Mouse (Mus musculus) kidney, postnatal 36 days (tissue): ENCODE measurements around the gene Usp20.
A peak's percentile ranks its signal among the peaks of the same experiment; 100 is the strongest.

Source experiments
- DNase-seq, 2 experiments: peaks; one replicate each; pipeline ENCODE4 v3.0.0; 2021 to 2022; ENCODE audit warnings: mixed read lengths in 2 of 2

The Usp20 gene

DNA sequence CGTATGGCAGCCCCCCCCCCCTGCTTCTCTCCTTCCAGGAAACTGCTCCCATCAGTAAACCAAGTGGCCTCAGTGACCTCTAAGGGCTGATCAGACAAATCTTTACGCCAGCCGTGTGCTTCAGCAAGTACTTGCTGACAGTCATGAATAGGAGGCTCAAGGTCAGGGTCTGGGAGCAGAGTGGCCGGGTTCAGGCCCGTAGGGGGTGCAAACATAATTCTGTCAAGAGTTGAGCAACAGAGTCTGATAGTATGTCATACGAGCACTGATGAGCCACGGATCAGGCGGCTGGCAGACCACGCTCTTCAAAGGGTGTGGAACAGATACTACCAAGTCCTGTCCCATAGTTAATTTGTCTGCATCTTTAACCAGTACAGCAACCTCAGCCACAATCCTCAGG, 8.1 kb downstream of the Usp20 start:
- DNase-seq: no peak

DNA sequence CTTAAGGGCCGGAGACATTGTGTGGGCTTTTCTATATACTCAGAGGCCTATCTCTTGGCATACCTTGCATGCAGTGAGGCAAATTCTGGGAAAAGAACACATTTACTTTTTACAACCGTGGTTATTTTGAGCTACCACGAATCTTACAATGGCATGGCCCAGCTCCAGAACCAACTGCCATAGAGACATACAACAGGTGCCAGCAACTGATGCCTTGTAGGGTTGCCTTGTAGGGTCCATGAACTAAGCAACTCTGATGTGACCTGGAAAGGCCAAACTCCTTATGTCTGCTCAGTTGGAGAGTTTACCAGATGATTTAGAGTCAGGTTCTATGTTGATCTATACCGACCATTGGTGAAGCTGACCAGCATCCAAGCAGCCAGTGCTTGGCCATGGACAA, 12.8 kb downstream of the Usp20 start:
- DNase-seq: no peak

DNA sequence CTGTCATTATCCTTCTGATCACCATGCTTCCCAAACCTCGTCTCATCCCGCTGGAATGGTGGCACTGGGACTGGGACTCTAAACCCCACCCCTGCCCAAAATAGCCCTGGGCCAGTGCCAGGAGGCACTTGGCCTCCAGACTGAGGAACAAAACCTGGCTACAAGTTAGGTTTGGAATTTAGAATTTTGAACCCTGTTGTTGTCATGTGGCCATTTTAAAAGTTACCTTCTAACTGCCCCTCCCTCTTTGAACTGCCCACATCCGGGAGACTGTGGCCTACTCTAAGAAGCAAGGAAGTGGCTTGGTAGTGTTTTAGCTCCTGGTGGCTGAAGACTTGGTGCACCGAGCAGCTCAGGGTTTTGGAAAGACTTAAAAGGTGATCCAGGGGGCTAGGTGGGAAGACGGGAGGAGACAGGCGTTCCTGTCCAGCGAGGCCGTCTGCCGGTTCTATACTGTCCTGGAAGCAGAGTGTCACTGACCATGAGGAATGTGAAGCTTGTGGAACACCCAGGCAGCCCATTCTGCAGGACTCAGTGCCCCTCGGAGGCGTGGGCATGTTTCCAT, 13.4 kb downstream of the Usp20 start:
- DNase-seq: peak; percentile 68 to 80

DNA sequence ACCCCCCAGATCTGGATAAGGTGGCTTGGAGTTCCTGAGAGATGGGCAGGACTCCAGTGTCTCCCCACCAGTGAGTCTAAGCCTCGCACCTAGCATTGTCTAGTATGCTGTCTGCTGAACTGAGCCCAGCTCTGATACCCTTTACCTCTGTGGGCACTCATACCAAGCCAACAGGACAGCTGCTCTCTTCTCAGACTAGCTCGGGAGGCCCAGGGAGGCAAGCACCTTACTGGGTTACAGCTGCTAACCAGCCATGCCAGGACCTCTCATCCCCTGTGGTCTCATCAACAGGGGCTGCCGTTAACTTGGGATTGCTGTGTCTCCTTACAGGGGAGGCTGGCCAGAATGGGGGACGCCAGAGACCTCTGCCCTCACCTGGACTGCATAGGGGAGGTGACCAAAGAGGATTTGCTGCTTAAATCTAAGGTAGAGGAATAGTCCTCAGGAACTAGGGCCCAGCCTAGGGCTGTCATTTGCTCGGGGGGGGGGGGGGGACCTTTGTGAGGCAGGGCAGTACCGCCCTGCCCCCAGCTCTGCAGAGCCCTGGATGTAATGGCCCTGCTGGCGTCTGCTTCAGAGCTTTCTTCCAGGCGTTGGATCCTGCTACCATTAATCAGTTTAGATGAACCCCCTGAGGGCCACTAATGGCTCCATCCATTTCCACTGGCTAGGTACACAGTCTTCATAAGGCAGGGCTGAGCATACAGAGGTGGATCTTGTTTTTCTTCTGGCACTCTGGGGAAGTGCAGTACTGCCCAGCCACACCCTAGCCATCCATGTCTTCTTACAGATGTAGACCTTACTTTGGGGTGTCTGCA, 16.6 kb downstream of the Usp20 start:
- no peak for DNase-seq

DNA sequence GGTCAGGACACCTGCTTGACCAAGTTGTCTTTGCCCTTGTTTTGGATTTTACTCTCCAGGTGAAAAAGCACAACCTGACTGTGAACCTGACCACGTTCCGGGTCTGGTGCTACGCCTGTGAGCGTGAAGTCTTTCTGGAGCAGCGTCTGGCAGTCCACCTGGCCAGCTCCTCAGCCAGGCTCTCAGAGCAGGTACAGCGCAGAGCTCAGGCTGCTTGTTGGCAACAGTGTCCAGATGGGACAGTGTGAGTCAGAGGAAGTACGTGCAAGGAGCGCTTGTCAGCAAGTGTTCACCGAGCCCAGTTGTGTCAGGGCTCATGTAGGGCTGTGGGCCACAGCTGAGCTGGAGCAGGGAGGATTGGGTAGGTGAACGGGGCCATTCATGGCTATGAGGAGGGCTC, 20.8 kb downstream of the Usp20 start:
- no peak for DNase-seq

DNA sequence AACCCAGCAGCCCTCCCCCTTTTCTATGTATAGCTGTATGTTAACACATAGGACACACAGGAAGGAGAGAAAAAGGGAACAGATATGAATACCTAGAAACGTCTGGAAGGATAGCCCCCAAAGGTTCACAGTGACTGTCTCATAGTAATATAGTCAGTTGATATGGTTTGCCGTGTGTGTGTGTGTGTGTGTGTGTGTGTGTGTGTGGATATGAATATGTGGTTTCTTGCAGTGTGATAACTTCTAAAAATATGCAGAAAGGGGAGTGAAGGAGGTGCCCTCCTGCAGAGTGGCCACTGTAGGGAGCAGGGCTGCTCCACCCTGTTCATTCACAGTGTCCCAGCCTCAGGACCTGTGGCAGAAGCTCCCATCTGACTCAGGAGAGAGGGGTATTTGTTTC, 23.4 kb downstream of the Usp20 start:
- no peak for DNase-seq

DNA sequence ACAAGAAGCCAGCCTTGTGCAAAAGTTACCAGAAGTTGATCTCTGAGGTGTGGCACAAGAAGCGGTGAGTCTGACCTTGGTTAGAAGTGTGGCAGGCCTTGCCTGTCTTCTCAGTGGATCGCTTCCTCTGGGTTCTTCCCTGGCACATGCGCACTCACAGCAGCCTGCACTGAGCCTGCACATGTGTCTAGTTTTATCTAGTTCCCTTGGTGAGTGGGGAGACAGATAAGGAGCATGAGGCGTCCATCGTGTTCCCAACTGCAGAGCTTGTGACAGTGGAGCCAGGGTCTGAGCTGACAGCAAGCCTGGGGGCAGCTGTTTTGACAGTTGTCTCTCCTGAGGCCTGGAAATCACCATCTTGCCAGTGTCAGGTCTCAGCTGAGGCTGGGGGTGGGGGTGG, 24.4 kb downstream of the Usp20 start:
- no peak for DNase-seq

DNA sequence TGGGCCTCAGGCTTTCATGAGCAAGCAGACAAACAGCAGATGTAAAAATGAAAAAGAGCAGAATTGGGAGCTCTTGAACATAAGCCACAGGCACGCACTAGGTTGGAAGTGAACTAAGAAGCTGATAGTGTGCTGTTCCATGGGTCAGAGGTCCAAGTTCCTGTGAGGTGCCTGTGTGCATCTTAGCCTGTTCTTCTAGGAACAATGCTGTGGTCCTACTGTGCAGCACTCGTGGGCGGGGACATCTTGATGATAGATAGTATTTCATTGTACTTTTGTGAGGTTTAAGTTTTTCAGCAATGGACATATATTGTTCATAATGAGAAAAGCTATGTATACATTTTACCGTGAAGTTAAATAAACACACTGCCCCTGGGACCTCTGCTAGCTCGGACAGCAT, 25.1 kb downstream of the Usp20 start:
- no peak for DNase-seq

DNA sequence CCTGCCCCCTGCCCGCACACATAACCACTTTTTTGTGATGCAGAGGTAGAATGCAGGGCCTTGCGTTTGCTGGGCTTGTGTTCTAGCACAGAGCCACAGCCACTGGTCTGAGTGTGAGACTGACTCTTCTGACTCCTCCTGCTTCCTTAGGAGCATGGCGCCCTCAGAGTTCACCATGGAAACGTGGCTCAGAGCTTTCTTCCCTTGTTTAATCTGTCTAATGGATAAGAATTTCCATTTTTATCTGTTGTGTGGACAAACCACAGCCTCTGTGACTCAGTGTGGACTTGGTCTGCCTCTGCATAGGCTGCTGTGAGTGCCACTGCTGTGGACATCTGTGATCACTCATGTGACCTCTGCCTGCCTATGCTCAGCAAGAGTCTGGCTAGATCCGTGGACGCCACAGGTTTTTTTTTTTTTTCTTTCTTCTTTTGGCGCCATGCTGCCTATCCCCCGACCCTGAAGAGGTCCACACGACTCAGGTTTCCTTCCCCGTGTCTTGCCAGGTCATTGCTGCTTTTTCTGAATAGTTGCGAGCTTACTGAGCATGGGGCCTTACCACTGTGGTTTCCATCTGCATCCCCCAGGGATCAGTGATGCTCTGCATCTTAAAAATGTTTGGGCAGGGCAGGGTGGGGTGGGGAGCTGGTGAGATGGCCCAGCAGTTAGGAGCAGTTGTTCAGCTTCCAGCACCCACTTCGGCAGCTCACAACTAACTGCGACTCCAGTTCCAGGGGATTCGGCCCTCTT, 31.5 kb downstream of the Usp20 start:
- no peak for DNase-seq

DNA sequence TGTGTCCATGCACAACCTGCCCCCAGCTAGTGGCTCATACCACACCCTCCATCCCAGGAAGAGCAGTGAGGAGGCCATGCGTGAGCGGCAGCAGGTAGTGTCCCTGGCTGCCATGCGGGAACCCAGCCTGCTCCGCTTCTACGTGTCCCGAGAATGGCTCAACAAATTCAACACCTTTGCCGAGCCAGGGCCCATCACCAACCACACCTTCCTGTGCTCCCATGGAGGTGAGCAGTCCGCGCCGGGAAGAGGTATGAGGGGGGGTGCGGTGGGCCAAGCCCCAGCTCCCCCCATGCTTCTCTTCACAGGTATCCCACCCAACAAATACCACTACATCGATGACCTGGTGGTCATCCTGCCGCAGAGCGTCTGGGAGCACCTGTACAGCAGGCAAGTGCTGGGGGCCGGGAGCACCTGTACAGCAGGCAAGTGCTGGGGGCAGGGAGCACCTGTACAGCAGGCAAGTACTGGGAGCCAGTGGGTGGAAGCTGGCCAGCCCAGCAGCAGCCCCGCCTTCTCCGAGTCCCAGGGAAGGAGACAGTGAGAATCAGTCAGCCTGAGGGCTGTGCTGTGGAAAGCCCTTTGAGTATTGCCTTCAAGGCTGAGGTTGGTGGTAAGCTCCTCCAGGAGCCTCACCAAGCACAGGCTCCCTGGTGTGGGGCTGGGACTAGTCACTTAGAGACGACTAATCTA, 35.7 kb downstream of the Usp20 start:
- DNase-seq: no peak

DNA sequence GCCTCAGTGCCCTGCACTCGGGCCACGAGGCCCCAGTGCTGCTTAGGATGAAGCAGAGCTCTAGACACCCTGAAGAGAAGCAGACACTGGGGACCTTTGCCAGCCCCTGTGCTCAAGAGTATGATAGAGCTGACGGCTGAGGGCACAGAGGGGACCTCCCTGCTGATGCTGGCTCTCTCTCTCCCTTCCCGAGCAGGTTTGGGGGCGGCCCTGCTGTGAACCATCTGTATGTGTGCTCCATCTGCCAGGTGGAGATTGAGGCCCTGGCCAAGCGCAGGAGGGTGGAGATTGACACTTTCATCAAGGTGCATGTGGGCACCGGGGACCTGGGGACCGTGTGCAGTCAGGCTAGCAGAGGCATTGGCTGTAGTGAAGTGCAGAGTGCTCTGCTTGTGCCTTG, 36.4 kb downstream of the Usp20 start:
- no peak for DNase-seq

DNA sequence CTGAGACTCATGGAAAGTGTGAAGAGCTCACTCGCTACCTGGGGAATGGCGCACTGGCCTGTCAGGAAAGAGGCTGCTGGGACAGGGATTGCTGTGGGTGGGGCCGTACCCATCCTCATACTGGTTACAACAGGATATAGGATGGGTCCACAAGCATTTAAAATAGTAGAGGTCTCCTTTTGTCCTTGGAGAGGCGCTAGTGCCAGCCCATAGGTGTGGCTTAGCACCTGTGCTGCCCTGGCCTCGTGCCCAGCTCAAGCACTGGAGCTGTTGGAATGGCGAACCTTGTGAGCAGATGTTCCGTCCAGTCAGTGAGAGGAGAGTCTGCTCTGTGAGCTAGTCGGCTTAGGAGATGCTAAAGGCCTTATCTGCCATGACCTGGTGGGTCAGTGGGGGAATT, 36.9 kb downstream of the Usp20 start:
- DNase-seq: peak in 1 of 2 experiments; percentile 32

DNA sequence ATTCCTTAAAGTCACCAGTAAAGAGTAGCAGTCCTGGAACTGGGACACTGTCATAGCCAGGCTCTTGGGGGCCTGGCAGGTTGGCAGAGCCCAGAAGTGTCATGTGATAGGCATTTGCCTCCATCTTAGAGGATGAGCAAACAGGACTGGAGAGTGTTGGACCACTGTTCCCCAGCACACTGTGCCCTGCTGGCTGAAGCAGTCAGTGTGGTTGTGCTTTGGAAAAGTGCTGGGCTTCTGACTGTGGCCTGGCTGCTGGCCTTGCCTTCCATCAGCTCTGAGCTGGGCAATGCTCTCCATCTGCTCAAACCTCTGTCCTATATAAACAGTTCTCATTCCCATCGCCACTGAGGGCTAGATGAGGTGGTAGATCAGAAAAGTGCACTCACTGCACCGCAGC, 38.1 kb downstream of the Usp20 start:
- DNase-seq: no peak

DNA sequence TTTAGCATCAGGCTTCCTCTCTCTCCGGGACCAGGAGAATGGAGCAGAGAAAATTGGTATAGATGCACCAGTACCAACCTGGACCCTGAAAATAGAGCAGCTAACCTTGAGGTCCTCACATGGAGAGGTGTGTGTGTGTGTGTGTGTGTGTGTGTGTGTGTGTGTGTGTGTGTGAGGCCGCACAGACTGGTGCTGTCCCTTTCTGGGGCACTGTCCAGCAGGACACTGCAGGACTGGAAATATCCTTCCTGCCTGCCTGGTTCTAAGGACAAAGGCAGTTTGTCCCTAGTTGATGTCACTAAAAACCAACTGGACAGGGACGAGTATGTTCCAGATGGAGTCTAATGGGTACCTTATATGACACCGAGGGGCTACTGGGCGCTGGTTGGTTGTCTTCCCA, 41.9 kb downstream of the Usp20 start:
- no peak for DNase-seq

DNA sequence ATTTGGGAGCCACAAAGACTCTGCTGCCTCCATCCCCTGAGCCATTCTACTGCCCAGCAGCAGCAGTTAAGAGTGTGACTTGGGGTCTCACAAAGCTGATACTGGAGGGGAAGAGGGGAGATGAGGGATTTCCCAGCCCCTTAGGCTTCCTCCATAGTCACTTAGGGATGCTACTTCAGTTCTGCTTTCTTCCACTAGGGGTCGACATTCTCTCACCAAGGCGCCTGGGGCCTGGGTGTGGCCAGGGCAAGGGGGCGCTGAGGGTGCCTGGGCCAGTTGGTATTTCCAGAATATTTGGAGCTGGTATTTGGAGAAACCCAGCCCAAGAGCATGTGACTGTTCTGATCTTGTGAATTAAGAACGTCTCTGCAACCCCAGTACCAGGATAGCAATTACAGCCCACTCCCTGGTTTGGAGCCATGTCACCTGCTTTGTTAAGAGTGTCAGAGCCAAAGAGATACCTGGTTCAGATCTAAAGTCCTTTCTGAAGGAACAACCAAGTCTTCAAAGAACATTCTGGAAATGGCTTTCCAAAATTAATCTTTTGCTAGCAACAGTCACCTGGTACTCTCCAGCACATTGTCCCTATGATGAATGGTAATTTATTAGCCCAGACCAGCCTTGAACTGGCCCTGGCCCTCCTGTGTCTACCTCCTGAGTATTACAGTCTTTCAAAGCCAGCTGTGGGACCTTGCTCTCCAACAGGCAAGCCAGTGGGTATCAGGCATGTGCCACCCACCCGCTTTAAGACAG, 42.7 kb downstream of the Usp20 start:
- peak; percentile 60 to 76 for DNase-seq

DNA sequence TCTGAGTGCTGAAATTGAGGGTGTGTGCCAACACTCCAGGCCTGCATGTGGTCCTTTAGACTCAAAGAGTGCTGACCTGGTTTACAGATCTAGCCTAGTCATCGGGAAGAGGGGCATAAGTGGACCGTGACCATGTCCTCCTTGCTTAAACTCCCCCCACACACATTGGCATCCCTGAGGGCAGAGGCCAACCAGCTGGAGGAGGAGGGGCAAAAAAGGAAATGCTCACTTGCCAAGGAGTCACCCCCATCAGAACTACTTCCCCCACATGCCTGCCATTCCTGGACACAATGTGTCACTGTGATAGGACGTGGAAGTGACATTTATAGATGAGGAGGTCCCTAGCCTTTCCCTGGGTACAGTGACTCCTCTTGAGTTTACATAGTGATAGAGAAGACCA, 43.4 kb downstream of the Usp20 start:
- peak; percentile 63 for DNase-seq

DNA sequence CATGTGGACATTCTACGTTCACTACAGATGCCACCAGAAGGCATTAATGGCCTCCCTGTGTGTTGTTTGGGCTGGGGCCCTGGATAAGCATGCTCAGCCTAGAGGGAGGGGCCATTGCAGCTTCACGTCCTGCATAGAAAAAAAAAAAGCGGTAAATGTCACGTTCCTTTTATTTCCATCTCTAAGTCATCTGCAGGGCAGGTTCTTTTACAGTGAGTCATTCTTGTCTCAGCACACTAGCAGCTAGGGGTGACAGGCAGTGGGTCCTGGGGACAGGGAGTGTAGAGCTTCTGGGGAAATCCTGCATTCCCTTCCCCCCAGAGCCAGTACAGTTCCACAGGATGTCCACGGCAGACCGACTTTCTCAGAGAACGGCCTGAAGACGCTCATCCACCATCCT, 44.6 kb downstream of the Usp20 start:
- DNase-seq: no peak

DNA sequence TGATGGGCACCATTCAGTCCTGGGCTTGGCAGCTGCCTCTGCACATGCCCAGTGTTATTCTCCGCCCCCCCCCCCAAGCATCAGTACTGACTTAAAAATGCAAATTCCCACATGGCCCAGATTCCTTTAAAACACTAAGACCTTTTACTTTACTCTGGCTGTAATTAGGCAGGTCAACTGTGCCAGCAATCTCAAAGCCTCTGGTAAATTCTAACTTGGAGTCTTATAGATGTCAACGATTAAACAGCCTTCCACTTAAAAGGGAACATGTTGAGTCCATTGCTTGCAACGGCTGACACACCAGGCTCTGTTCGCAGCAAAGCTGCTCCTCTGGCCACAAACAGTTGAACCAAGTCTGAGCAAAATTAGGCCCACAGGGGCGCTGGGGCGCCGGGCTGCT, 49.9 kb downstream of the Usp20 start:
- DNase-seq: peak in 1 of 2 experiments; percentile 50

DNA sequence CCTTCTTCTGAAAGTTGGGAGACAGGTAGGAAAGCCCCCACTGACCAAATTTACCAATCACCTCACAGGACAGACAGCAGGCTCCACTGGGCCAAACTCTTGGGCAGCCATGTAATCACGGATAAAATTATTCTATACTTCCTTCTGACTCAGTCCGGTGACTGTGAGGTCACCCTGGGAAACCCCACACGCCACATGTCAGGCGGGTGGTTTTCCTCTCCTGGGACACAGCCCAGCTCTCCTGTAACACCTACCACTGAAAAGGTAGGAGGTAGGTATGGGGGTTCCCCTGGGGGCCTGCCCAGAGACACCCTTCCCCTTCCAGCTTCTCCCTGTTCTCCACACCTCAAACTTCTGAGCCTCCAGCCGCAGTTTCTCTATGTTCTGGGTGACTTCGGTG, 54.7 kb downstream of the Usp20 start:
- no peak for DNase-seq

DNA sequence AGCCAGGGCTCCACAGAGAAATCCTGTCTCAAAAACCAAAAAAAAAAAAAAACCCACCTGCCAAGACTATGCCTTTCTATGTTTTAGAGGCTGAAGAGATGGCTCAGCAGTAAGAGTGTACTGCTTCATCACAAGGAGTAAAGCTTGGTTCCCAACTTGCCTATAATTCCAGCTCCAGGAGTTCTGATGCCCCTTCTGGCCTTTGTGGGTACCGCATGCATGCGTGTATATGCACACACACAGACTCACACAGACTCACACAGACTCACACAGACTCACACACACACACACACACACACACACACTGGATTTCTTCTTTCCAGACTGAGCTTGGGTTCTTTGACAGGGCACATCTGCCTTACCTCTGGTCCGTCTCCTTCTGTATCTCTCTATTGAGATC, 58.0 kb downstream of the Usp20 start:
- DNase-seq: no peak

DNA sequence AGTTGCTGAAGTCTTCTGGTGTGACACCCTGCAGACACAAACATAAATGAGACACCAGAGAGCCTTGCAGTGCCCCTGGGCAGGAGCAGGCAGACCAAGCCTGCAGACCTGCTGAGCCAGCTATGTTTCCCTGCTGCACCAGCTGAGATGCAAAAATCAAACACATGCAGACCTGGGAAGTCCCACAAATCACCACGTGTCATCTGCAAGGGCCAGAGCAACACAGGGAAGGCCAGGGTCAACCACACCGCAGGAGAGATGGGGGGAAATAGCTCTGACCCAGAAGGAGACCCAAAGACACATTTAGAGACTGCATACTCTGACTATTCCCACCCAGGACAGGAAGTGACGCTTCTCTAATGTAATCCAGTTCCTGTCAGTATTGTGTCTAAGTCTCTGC, 58.4 kb downstream of the Usp20 start:
- no peak for DNase-seq

DNA sequence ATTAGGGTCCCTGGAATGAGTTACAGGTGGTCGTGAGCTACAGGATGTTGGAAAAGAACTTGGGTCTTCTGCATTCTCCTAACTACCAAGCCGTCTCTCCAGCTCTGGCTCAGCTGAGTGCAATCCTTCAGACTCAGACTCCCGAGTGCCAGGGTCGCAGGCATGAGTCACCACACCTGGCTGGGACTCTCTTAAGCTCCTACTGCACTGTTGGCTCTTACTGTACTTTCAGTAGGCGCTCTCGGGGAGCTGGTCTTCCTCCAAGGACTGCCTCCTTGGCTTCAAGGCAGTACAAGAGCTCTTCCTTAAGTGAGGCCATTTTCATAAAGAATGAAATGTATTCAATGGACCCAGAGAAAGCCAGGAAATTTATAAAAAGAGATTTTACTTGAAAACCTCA, 59.3 kb downstream of the Usp20 start:
- DNase-seq: no peak

DNA sequence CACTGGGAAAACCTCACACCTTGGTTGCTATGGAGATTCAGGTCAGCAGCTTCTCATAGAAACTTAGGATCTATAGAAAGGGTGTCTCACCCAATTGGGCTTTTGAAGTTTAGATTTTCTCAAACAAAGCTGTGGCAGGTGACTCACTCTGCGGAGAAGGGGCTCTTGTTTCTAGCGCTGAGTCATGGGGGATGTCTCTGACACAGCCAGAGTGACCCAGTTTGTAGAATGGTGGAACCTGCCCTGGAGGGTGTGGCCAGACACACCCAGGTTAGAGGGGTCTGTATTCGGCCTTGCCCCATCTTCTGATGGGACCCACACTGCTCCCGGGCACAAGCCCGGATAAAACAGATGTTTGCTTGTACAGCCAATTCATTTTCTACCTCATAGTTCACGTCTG, 60.8 kb downstream of the Usp20 start:
- DNase-seq: no peak
